Mouse (Mus musculus) erythroblast, embryonic 14.5 days (primary cell): ENCODE results near the gene Pogk. TPM values are rescaled to one million over a fixed set of nuclear protein-coding genes. Genes with fewer than 3 reads are reported as not detected.

Source experiments
- H3K27me3 ChIP-seq: 2 replicates; pipeline ENCODE4 v1.6.1; 2012; ENCODE audit warnings: inconsistent platforms; ENCODE audit not compliant: control insufficient read depth
- H3K36me3 ChIP-seq: 2 replicates; pipeline ENCODE4 v1.6.1; 2012; ENCODE audit warnings: mild to moderate bottlenecking, inconsistent platforms; ENCODE audit not compliant: control insufficient read depth
- H3K4me1 ChIP-seq: 2 replicates; pipeline ENCODE4 v1.6.1; 2012; ENCODE audit warnings: inconsistent platforms; ENCODE audit not compliant: control insufficient read depth
- H3K4me3 ChIP-seq: replicated peaks from 2 replicates; pipeline ENCODE3; 2012; ENCODE audit warnings: moderate library complexity, mild to moderate bottlenecking, inconsistent platforms
- H3K9me3 ChIP-seq: 2 replicates; pipeline ENCODE4 v1.6.1; 2012; ENCODE audit warnings: low read length, inconsistent platforms, mixed read lengths; ENCODE audit not compliant: control insufficient read depth
- GATA1 ChIP-seq: IDR thresholded peaks from 2 replicates; pipeline ENCODE4 v1.6.1; 2012; ENCODE audit warnings: low read length, inconsistent platforms, mixed read lengths
- TAL1 ChIP-seq: IDR thresholded peaks from 3 replicates; pipeline ENCODE4 v1.6.1; 2012; ENCODE audit warnings: low read length, inconsistent platforms, mixed read lengths
- polyA plus RNA-seq: library from polyadenylated mRNA; stranded (reverse); fragments of >175 nt; gene quantifications from 2 replicates; pipeline ENCODE4 v1.2.3, GENCODE M21; 2012

The Pogk gene
- polyA plus RNA-seq, 1 experiment, result 0.02 TPM

DNA sequence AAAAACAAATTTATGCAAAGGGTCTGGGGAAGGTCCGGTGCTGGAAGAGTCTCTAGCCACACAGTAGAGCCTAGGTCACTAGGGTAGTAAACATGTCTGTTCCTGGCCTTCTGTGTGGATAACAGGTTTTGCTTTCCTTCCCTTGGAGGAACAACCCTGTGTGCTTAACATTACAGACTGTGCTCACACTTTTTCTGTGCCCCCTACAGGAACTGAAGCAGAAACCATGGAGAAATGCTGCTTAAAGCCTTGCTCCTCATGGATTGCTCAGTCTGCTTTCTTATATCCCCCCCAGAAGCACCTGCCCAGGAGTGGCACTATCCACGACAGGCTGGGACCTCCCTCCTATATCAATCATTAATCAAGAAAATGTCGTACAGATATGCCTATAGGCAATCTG, 47.8 kb downstream of the Pogk start:
- TF ChIP-seq GATA1 (no peak), TAL1 (no peak)
- Histone ChIP-seq H3K36me3 (no peaks in the 10 kb centered on the region), H3K9me3 (no peaks in the 10 kb centered on the region; the same call in 1 of the 2 replicates), H3K27me3 (no peaks in the 10 kb centered on the region; the same call in 1 of the 2 replicates), H3K4me1 (no peaks in the 10 kb centered on the region), H3K4me3 (no peak overlapping the region)

DNA sequence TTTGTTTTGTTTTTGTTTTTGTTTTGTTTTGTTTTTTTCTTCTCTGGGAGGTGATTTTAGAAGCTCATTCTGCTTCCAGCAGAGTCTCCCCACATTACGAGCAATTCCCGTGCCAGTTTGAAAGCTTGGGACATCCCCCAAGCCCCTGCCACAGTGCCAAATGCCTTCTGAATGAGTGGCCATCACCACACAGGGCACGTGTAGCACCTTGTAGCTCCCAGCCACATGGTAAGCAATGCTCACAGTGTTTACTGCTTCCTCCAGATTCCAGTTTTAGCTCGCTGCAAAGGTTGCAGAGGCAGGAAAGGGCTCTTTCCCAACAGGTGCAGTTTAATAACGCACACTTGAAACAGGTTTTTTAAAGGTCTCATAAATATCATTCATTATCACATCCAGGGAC, 48.8 kb downstream of the Pogk start:
- TF ChIP-seq TAL1 (no peak), GATA1 (no peak)
- no peak overlapping the region for H3K4me3 ChIP-seq
- H3K36me3 ChIP-seq, result no peaks in the 10 kb centered on the region
- no peaks in the 10 kb centered on the region; the same call in 1 of the 2 replicates for H3K9me3 ChIP-seq
- no peaks in the 10 kb centered on the region for H3K4me1 ChIP-seq
- H3K27me3 ChIP-seq, result no peaks in the 10 kb centered on the region; the same call in 1 of the 2 replicates

- H3K36me3 ChIP-seq, result no peaks in the 10 kb centered on the region
- no peaks in the 10 kb centered on the region; the same call in 1 of the 2 replicates for H3K27me3 ChIP-seq
- H3K4me1 ChIP-seq, result no peaks in the 10 kb centered on the region
- TF ChIP-seq TAL1 (no peak), GATA1 (no peak)
- no peak overlapping the region for H3K4me3 ChIP-seq
- H3K9me3 ChIP-seq, result no peaks in the 10 kb centered on the region
Measured at GRCm38 (mm10) chr1:166360157-166360855, 49.4 kb downstream of the Pogk start.

DNA sequence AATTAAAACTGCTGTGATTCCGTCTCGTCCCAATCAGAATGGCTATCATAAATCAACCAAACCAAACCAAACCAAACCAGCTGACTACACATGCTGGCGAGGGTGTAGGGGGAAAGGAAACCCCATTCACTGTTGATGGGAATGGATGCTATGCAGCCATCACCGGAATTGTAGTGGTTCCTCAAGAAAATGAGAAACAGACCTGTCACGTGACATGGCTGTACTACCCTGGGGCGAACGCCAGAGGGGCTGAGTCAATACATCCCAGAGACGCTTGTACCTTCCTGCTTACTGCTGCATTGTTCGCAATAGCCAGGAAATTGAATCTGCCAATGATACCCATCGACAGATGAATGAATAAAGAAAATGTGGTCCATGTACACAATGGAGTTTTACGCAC, 59.9 kb downstream of the Pogk start:
- Histone ChIP-seq H3K36me3 (no peaks in the 10 kb centered on the region), H3K4me3 (no peak overlapping the region), H3K9me3 (peaks cover 8% of the 10 kb centered on the region), H3K27me3 (peaks cover 2% of the 10 kb centered on the region; the same call in 1 of the 2 replicates), H3K4me1 (no peaks in the 10 kb centered on the region)
- no peak for TF ChIP-seq TAL1
- TF ChIP-seq GATA1, result no peak

- no peaks in the 10 kb centered on the region for H3K36me3 ChIP-seq
Measured at GRCm38 (mm10) chr1:166349341-166349740, 60.3 kb downstream of the Pogk start.

DNA sequence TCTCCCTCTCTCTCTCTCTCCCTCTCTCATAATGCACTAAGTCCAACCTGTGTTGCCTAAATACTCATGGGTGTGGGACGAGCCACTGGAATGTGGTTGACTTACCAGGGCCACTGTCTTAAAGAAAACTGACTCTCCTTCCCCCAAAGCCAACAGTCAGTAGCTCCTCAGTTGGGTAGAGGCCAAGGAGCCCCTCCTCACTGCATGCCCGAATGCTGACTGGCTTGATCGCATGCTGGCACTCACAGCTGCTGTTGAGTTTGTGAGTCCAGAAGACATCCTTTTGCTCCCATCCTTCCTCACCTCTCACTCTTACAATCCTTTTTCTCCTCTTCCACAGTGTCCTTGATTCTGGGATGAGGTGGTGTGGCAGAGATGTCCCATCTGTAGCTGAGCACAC, 62.8 kb downstream of the Pogk start:
- no peak for TF ChIP-seq TAL1
- no peak for TF ChIP-seq GATA1
- Histone ChIP-seq H3K4me1 (no peaks in the 10 kb centered on the region), H3K36me3 (no peaks in the 10 kb centered on the region), H3K9me3 (peaks cover 8% of the 10 kb centered on the region), H3K4me3 (no peak overlapping the region), H3K27me3 (peaks cover 2% of the 10 kb centered on the region; the same call in 1 of the 2 replicates)

More at GRCm38 (mm10) chr1:166349341-166349740, 60.3 kb downstream of the Pogk start:
- Histone ChIP-seq H3K4me3 (no peak overlapping the region), H3K9me3 (peaks cover 8% of the 10 kb centered on the region), H3K4me1 (no peaks in the 10 kb centered on the region), H3K27me3 (peaks cover 2% of the 10 kb centered on the region; the same call in 1 of the 2 replicates)
- TF ChIP-seq GATA1, result no peak
- no peak for TF ChIP-seq TAL1

GRCm38 (mm10) chr1:166345602-166346001, 64.1 kb downstream of the Pogk start:
- Histone ChIP-seq H3K27me3 (peaks cover 2% of the 10 kb centered on the region; the same call in 1 of the 2 replicates), H3K9me3 (peaks cover 4% of the 10 kb centered on the region), H3K4me1 (no peaks in the 10 kb centered on the region), H3K4me3 (no peak overlapping the region), H3K36me3 (no peaks in the 10 kb centered on the region)
- TF ChIP-seq GATA1, result no peak
- TF ChIP-seq TAL1, result no peak

DNA sequence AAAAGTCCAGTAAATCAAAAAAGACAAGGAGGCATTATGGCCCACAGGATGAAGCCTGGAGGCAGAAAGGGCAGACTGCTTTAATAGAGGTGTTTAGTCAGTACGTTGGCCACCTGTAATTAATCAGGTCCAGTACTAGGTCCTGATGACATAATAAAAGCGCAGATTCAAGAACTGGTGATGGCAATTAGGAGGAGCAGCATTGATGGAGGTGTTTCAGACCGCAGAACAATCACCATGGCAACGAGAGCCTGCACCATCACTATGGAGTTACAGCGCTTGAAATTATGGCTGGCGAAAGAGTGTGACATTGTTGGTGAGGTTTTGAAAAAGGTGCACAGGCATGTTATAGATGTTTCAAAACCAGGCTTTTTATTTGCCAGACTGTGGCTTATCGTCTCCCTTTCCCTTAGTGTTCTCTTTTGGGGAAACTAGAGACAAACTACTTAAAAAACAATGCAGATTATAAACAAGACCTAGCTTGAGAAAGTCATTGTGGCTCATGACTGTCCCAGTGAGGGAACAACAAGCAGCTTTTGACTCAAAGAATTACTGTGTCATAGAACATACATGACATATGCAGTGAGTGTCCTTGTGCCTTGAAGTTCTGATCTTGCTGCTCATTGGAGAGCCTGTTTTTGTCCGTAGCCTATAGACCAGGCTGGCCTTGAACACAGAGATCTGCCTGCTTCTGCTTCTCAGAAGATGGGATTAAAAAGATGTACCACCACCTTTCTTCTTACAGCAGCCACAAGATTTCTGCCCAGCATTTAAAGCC, 65.2 kb downstream of the Pogk start:
- TF ChIP-seq TAL1 (no peak), GATA1 (no peak)
- Histone ChIP-seq H3K4me1 (no peaks in the 10 kb centered on the region), H3K36me3 (no peaks in the 10 kb centered on the region), H3K4me3 (no peak overlapping the region), H3K27me3 (peaks cover 2% of the 10 kb centered on the region; the same call in 1 of the 2 replicates), H3K9me3 (no peaks in the 10 kb centered on the region; the same call in 1 of the 2 replicates)

DNA sequence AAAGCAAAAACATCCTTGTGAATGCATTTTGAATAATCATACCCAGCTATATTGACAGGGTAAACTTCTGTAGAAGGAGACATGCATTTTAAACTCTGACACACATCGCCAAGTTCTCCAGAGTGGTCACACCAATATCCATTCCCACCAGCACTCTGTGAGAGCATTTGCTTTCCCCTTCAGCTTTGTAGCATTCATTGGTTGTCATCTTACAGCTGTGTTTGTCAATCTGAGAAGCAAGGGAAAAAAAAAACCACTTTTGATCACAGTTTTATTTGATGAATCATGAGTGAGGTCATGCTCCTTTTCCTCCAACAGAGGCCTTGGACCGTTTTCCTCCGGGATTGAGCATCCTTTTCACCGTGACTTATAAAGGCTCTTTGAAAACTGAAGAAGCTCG, 66.1 kb downstream of the Pogk start:
- H3K4me1 ChIP-seq, result no peaks in the 10 kb centered on the region
- TF ChIP-seq GATA1, result no peak
- no peak for TF ChIP-seq TAL1
- no peaks in the 10 kb centered on the region; the same call in 1 of the 2 replicates for H3K9me3 ChIP-seq
- H3K36me3 ChIP-seq, result no peaks in the 10 kb centered on the region
- no peak overlapping the region for H3K4me3 ChIP-seq
- peaks cover 2% of the 10 kb centered on the region; the same call in 1 of the 2 replicates for H3K27me3 ChIP-seq
